Mouse (Mus musculus): ENCODE data around the gene Ecm1. TPM values are rescaled to one million over a fixed set of nuclear protein-coding genes. Genes with fewer than 3 reads are reported as not detected.
A peak's percentile ranks its signal among the peaks of the same experiment; 100 is the strongest.

The Ecm1 gene
- polyA plus RNA-seq, 1 experiment from 2014 or later = 14.1 TPM

GRCm38 (mm10) chr3:95754345-95755206 is 15.2 kb upstream of the Ecm1 start:
- 2% methylated on average over 30 of the region's 30 CpGs for WGBS (ENCODE audit: insufficient replicate concordance)
- Histone ChIP-seq H3K4me2 (peak overlapping the region; percentile 73), H3K9me3 (replicated peaks) (no peaks in the 10 kb centered on the region), H3K27ac (peak overlapping the region; percentile 77), H3K4me1 (peaks cover 16% of the 10 kb centered on the region), H3K4me3 (peak overlapping the region; percentile 83), H3K27me3 (replicated peaks) (0 out of 2 replicates have a peak, but pooled peaks cover 3% of the 10 kb centered on the region), H3K9ac (peak overlapping the region; percentile 82), H3K36me3 (peaks cover 35% of the 10 kb centered on the region)
- peak; percentile 99 for ATAC-seq

- Histone ChIP-seq H3K4me1 (peaks cover 16% of the 10 kb centered on the region), H3K4me2 (no peak overlapping the region), H3K9ac (no peak overlapping the region), H3K27me3 (replicated peaks) (0 out of 2 replicates have a peak, but pooled peaks cover 3% of the 10 kb centered on the region), H3K27ac (no peak overlapping the region), H3K9me3 (replicated peaks) (no peaks in the 10 kb centered on the region), H3K4me3 (no peak overlapping the region), H3K36me3 (peaks cover 52% of the 10 kb centered on the region)
- no peak for ATAC-seq
- 88% methylated on average over 3 of the region's 3 CpGs for WGBS (ENCODE audit: insufficient replicate concordance)
Measured at GRCm38 (mm10) chr3:95752935-95753334, 13.6 kb upstream of the Ecm1 start.

GRCm38 (mm10) chr3:95740406-95740805 is 1.0 kb upstream of the Ecm1 start:
- H3K36me3 ChIP-seq = peaks cover 88% of the 10 kb centered on the region
- ATAC-seq = peak; percentile 59
- no peaks in the 10 kb centered on the region for H3K9me3 ChIP-seq (replicated peaks)
- peak overlapping the region; percentile 38 for H3K4me2 ChIP-seq
- no peak overlapping the region for H3K9ac ChIP-seq
- H3K27me3 ChIP-seq (replicated peaks) = no peaks in the 10 kb centered on the region
- WGBS (ENCODE audit: insufficient replicate concordance) = 23% methylated on average over 8 of the region's 8 CpGs
- H3K4me3 ChIP-seq = no peak overlapping the region
- peaks cover 53% of the 10 kb centered on the region for H3K4me1 ChIP-seq
- peak overlapping the region; percentile 76 for H3K27ac ChIP-seq

- Histone ChIP-seq H3K4me1 (peaks cover 64% of the 10 kb centered on the region), H3K9ac (no peak overlapping the region), H3K4me2 (no peak overlapping the region), H3K4me3 (no peak overlapping the region), H3K27me3 (replicated peaks) (no peaks in the 10 kb centered on the region), H3K36me3 (peaks cover 42% of the 10 kb centered on the region), H3K9me3 (replicated peaks) (no peaks in the 10 kb centered on the region), H3K27ac (peak overlapping the region; percentile 50; the same call in 1 of the 2 replicates)
- ATAC-seq = no peak
- 82% methylated on average over 12 of the region's 12 CpGs for WGBS (ENCODE audit: insufficient replicate concordance)
Measured at GRCm38 (mm10) chr3:95735071-95735670, 4.2 kb downstream of the Ecm1 start.

GRCm38 (mm10) chr3:95734092-95734702 is 5.2 kb downstream of the Ecm1 start:
- H3K4me3 ChIP-seq = no peak overlapping the region
- WGBS (ENCODE audit: insufficient replicate concordance) = 35% methylated on average over 13 of the region's 13 CpGs
- peak overlapping the region; percentile 42 for H3K4me2 ChIP-seq
- H3K27me3 ChIP-seq (replicated peaks) = no peaks in the 10 kb centered on the region
- H3K9me3 ChIP-seq (replicated peaks) = no peaks in the 10 kb centered on the region
- ATAC-seq = peak; percentile 62
- H3K9ac ChIP-seq = peak overlapping the region; percentile 43; the same call in 1 of the 2 replicates
- H3K4me1 ChIP-seq = peaks cover 54% of the 10 kb centered on the region
- peak overlapping the region; percentile 50 for H3K27ac ChIP-seq
- peaks cover 32% of the 10 kb centered on the region for H3K36me3 ChIP-seq

- Histone ChIP-seq H3K4me3 (no peak overlapping the region), H3K9me3 (replicated peaks) (no peaks in the 10 kb centered on the region), H3K36me3 (peaks cover 24% of the 10 kb centered on the region), H3K9ac (no peak overlapping the region; the same call in 1 of the 2 replicates), H3K27ac (peak overlapping the region; percentile 46), H3K27me3 (replicated peaks) (no peaks in the 10 kb centered on the region), H3K4me1 (peaks cover 41% of the 10 kb centered on the region), H3K4me2 (0 out of 2 replicates have a peak overlapping the region, but pooled peaks have one; percentile 6)
- WGBS (ENCODE audit: insufficient replicate concordance) = 61% methylated on average over 11 of the region's 11 CpGs
- peak; percentile 50 for ATAC-seq
Measured at GRCm38 (mm10) chr3:95732744-95733521, 6.4 kb downstream of the Ecm1 start.

GRCm38 (mm10) chr3:95732297-95732696 is 7.1 kb downstream of the Ecm1 start:
- no peak overlapping the region for H3K27ac ChIP-seq
- H3K27me3 ChIP-seq (replicated peaks) = no peaks in the 10 kb centered on the region
- no peak overlapping the region for H3K9ac ChIP-seq
- H3K9me3 ChIP-seq (replicated peaks) = no peaks in the 10 kb centered on the region
- no peak overlapping the region for H3K4me3 ChIP-seq
- 88% methylated on average over 9 of the region's 9 CpGs for WGBS (ENCODE audit: insufficient replicate concordance)
- ATAC-seq = no peak
- H3K36me3 ChIP-seq = peaks cover 22% of the 10 kb centered on the region
- H3K4me1 ChIP-seq = peaks cover 36% of the 10 kb centered on the region
- H3K4me2 ChIP-seq = no peak overlapping the region

- H3K27me3 ChIP-seq (replicated peaks) = no peaks in the 10 kb centered on the region
- peaks cover 36% of the 10 kb centered on the region for H3K4me1 ChIP-seq
- no peak for ATAC-seq
- H3K27ac ChIP-seq = no peak overlapping the region
- no peaks in the 10 kb centered on the region for H3K9me3 ChIP-seq (replicated peaks)
- no peak overlapping the region for H3K9ac ChIP-seq
- 82% methylated on average over 4 of the region's 4 CpGs for WGBS (ENCODE audit: insufficient replicate concordance)
- no peak overlapping the region for H3K4me3 ChIP-seq
- peaks cover 20% of the 10 kb centered on the region for H3K36me3 ChIP-seq
- H3K4me2 ChIP-seq = no peak overlapping the region
Measured at GRCm38 (mm10) chr3:95731802-95732201, 7.6 kb downstream of the Ecm1 start.

- Histone ChIP-seq H3K4me1 (peaks cover 32% of the 10 kb centered on the region), H3K27ac (no peak overlapping the region), H3K4me2 (no peak overlapping the region), H3K36me3 (peaks cover 6% of the 10 kb centered on the region), H3K9me3 (replicated peaks) (no peaks in the 10 kb centered on the region), H3K9ac (no peak overlapping the region), H3K4me3 (no peak overlapping the region), H3K27me3 (replicated peaks) (no peaks in the 10 kb centered on the region)
- ATAC-seq = no peak
- 80% methylated on average over 7 of the region's 7 CpGs for WGBS (ENCODE audit: insufficient replicate concordance)
Measured at GRCm38 (mm10) chr3:95730431-95730830, 8.9 kb downstream of the Ecm1 start.

- ATAC-seq = no peak
- H3K9me3 ChIP-seq (replicated peaks) = no peaks in the 10 kb centered on the region
- H3K4me2 ChIP-seq = no peak overlapping the region
- 65% methylated on average over 2 of the region's 2 CpGs for WGBS (ENCODE audit: insufficient replicate concordance)
- H3K9ac ChIP-seq = no peak overlapping the region
- no peaks in the 10 kb centered on the region for H3K36me3 ChIP-seq
- no peaks in the 10 kb centered on the region for H3K27me3 ChIP-seq (replicated peaks)
- peaks cover 17% of the 10 kb centered on the region for H3K4me1 ChIP-seq
- no peak overlapping the region for H3K4me3 ChIP-seq
- no peak overlapping the region for H3K27ac ChIP-seq
Measured at GRCm38 (mm10) chr3:95728906-95729305, 10.5 kb downstream of the Ecm1 start.

- Histone ChIP-seq H3K9ac (no peak overlapping the region), H3K4me2 (no peak overlapping the region), H3K4me1 (peaks cover 9% of the 10 kb centered on the region), H3K36me3 (no peaks in the 10 kb centered on the region), H3K9me3 (replicated peaks) (no peaks in the 10 kb centered on the region), H3K27ac (no peak overlapping the region), H3K27me3 (replicated peaks) (no peaks in the 10 kb centered on the region), H3K4me3 (no peak overlapping the region)
- no peak for ATAC-seq
- 48% methylated on average over 7 of the region's 7 CpGs for WGBS (ENCODE audit: insufficient replicate concordance)
Measured at GRCm38 (mm10) chr3:95726696-95727358, 12.5 kb downstream of the Ecm1 start.
